Mouse (Mus musculus) midbrain, embryonic 14.5 days (tissue): ENCODE data around the gene Tuba3b. TPM values are rescaled to one million over a fixed set of nuclear protein-coding genes. Genes with fewer than 3 reads are reported as not detected.

Experiments
- ATAC-seq: fragments of 200-750 bp; cut with Nextera tagmentation; 2 replicates; pipeline ENCODE4 v1.8.0; 2017; ENCODE audit warnings: moderate number of reproducible peaks, moderate library complexity; ENCODE audit not compliant: low FRiP score, low TSS enrichment
- DNase-seq: peaks from one replicate; pipeline ENCODE4 v3.0.0-alpha.2; 2015
- H3K27ac ChIP-seq: fragments of 300-500 bp; sonication (generic); replicated peaks from 2 replicates; pipeline ENCODE4 v1.5.1; 2014; ENCODE audit warnings: mild to moderate bottlenecking, low read depth, low read length, moderate library complexity
- H3K27me3 ChIP-seq: fragments of 300-500 bp; sonication (generic); 2 replicates; pipeline ENCODE4 v1.6.1; 2014; ENCODE audit warnings: low read length, control low read depth, mixed read lengths; ENCODE audit not compliant: control insufficient read depth, insufficient read depth
- H3K36me3 ChIP-seq: fragments of 300-500 bp; sonication (generic); 2 replicates; pipeline ENCODE4 v1.6.1; 2014; ENCODE audit warnings: low read length, control low read depth; ENCODE audit not compliant: control insufficient read depth, insufficient read depth
- H3K4me1 ChIP-seq: fragments of 300-500 bp; sonication (generic); 2 replicates; pipeline ENCODE4 v1.6.1; 2014; ENCODE audit warnings: mild to moderate bottlenecking, antibody characterized with exemption, low read length, control low read depth; ENCODE audit not compliant: control insufficient read depth, insufficient read depth
- H3K4me2 ChIP-seq: fragments of 300-500 bp; sonication (generic); 2 replicates; pipeline ENCODE4 v1.6.1; 2014; ENCODE audit warnings: mild to moderate bottlenecking, low read length, moderate library complexity
- H3K4me3 ChIP-seq: fragments of 300-500 bp; sonication (generic); replicated peaks from 2 replicates; pipeline ENCODE4 v1.5.1; 2014; ENCODE audit warnings: low read depth, low read length
- H3K9ac ChIP-seq: fragments of 300-500 bp; sonication (generic); replicated peaks from 2 replicates; pipeline ENCODE4 v1.6.1; 2014; ENCODE audit warnings: mild to moderate bottlenecking, low read length, moderate library complexity
- H3K9me3 ChIP-seq: fragments of 300-500 bp; sonication (generic); 2 replicates; pipeline ENCODE4 v1.6.1; 2016; ENCODE audit warnings: low read length, control low read depth, mixed read lengths; ENCODE audit not compliant: control insufficient read depth
- WGBS: fragments of 180-500 bp; shearing (Covaris S2); extraction: QIAGEN DNeasy Blood & Tissue Kit; methylation state at CpG from one replicate; pipeline ENCODE4 v1.1.7; 2014; 5-methylcytosine and 5-hydroxymethylcytosine counted together
- polyA plus RNA-seq: library from polyadenylated mRNA; unstranded; fragments of >200 nt; fragmentation: Nextera tagmentation; extraction: Ambion mirVana; gene quantifications from 2 replicates; pipeline ENCODE4 v1.2.1, GENCODE M21; 2014

The Tuba3b gene
- polyA plus RNA-seq, 1 experiment from 2014 or later, result not detected

GRCm38 (mm10) chr6:145667654-145668053 is 52.1 kb downstream of the Tuba3b start:
- H3K27ac ChIP-seq, result no peak overlapping the region
- no peak overlapping the region for H3K9ac ChIP-seq
- no peak overlapping the region for H3K4me2 ChIP-seq
- H3K27me3 ChIP-seq, result no peaks in the 10 kb centered on the region
- no peak for ATAC-seq
- DNase-seq, result no peak
- 72% methylated on average over 3 of the region's 3 CpGs for WGBS
- no peaks in the 10 kb centered on the region for H3K9me3 ChIP-seq
- H3K36me3 ChIP-seq, result no peaks in the 10 kb centered on the region
- H3K4me3 ChIP-seq, result no peak overlapping the region
- no peaks in the 10 kb centered on the region; the same call in 1 of the 2 replicates for H3K4me1 ChIP-seq

GRCm38 (mm10) chr6:145669596-145670071 is 54.1 kb downstream of the Tuba3b start:
- WGBS, result 60% methylated on average over 10 of the region's 10 CpGs
- DNase-seq (peak; percentile 31), ATAC-seq (no peak)
- H3K4me3 ChIP-seq, result no peak overlapping the region
- H3K27ac ChIP-seq, result peak overlapping the region; percentile 13; the same call in 1 of the 2 replicates
- no peak overlapping the region for H3K9ac ChIP-seq
- no peaks in the 10 kb centered on the region for H3K27me3 ChIP-seq
- no peaks in the 10 kb centered on the region; the same call in 1 of the 2 replicates for H3K4me1 ChIP-seq
- H3K4me2 ChIP-seq, result no peak overlapping the region
- H3K36me3 ChIP-seq, result no peaks in the 10 kb centered on the region
- no peaks in the 10 kb centered on the region for H3K9me3 ChIP-seq

Other genes with a start within 250 kb of the Tuba3b start
- gene Lmntd1, start 1.4 kb upstream of the Tuba3b start, polyA plus RNA-seq, result 0.76 and 1.3 TPM in 2 replicates
- 4.4 and 6.9 TPM in 2 replicates for gene Rassf8, start 131.0 kb downstream of the Tuba3b start, polyA plus RNA-seq
- gene Bhlhe41, start 249.8 kb downstream of the Tuba3b start, polyA plus RNA-seq, result 5.9 and 6.4 TPM in 2 replicates